Mouse (Mus musculus) 3134 (cell line): ENCODE data around the gene Necap2.

ENCODE experiments used
- DNase-seq: peaks from one replicate; pipeline ENCODE4 v3.0.0-alpha.2; 2011; ENCODE audit warnings: low spot score; ENCODE audit not compliant: insufficient read length; ENCODE audit errors: extremely low read depth

Necap2 gene

GRCm38 (mm10) chr4:141076761-141077506 lies 1.2 kb downstream of the Necap2 start:
- no peak for DNase-seq

- no peak for DNase-seq
Observed at GRCm38 (mm10) chr4:141074109-141074508, 4.0 kb downstream of the Necap2 start.

- DNase-seq = no peak
Observed at GRCm38 (mm10) chr4:141073661-141074060, 4.5 kb downstream of the Necap2 start.

- DNase-seq = no peak
Observed at GRCm38 (mm10) chr4:141072502-141072901, 5.7 kb downstream of the Necap2 start.

GRCm38 (mm10) chr4:141069731-141070130 lies 8.4 kb downstream of the Necap2 start:
- no peak for DNase-seq

GRCm38 (mm10) chr4:141068655-141069054 lies 9.5 kb downstream of the Necap2 start:
- no peak for DNase-seq

- no peak for DNase-seq
Observed at GRCm38 (mm10) chr4:141067516-141068046, 10.6 kb downstream of the Necap2 start.

GRCm38 (mm10) chr4:141066709-141067515 lies 11.2 kb downstream of the Necap2 start:
- no peak for DNase-seq

GRCm38 (mm10) chr4:141065123-141065522 lies 13.0 kb downstream of the Necap2 start:
- DNase-seq = peak; percentile 57

- no peak for DNase-seq
Observed at GRCm38 (mm10) chr4:141064104-141064659, 14.0 kb downstream of the Necap2 start.

GRCm38 (mm10) chr4:141060426-141061301 lies 17.5 kb downstream of the Necap2 start, which contains the start of gene Crocc:
TSS of gene Crocc (minus strand) at chr4:141060550.
- DNase-seq = peak; percentile 99

GRCm38 (mm10) chr4:141059616-141060425 lies 18.3 kb downstream of the Necap2 start:
- no peak for DNase-seq

GRCm38 (mm10) chr4:141058835-141059234 lies 19.3 kb downstream of the Necap2 start:
- no peak for DNase-seq

- no peak for DNase-seq
Observed at GRCm38 (mm10) chr4:141056970-141057369, 21.2 kb downstream of the Necap2 start.

GRCm38 (mm10) chr4:141053568-141054161 lies 24.5 kb downstream of the Necap2 start:
- DNase-seq = no peak

- no peak for DNase-seq
Observed at GRCm38 (mm10) chr4:141053138-141053537, 25.0 kb downstream of the Necap2 start.

- no peak for DNase-seq
Observed at GRCm38 (mm10) chr4:141052442-141052841, 25.7 kb downstream of the Necap2 start.

- no peak for DNase-seq
Observed at GRCm38 (mm10) chr4:141049476-141049835, 28.7 kb downstream of the Necap2 start.

- DNase-seq = no peak
Observed at GRCm38 (mm10) chr4:141048810-141049475, 29.2 kb downstream of the Necap2 start.
